Mouse (Mus musculus) midbrain, embryonic 16.5 days (tissue): ENCODE results near the gene Prr36. TPM values are rescaled to one million over a fixed set of nuclear protein-coding genes. Genes with fewer than 3 reads are reported as not detected.

Experiments
- ATAC-seq: fragments of 200-750 bp; cut with Nextera tagmentation; 2 replicates; pipeline ENCODE4 v1.8.0; 2017; ENCODE audit warnings: moderate TSS enrichment
- H3K27ac ChIP-seq: fragments of 300-500 bp; sonication (generic); 2 replicates; pipeline ENCODE4 v1.5.1; 2014; ENCODE audit warnings: mild to moderate bottlenecking, low read length, mixed read lengths
- H3K27me3 ChIP-seq: fragments of 300-500 bp; sonication (generic); 2 replicates; pipeline ENCODE4 v1.6.1; 2014; ENCODE audit warnings: low read depth, low read length, mixed read lengths; ENCODE audit not compliant: control insufficient read depth, insufficient read depth
- H3K36me3 ChIP-seq: fragments of 300-500 bp; sonication (generic); 2 replicates; pipeline ENCODE4 v1.6.1; 2014; ENCODE audit warnings: mild to moderate bottlenecking, low read length, moderate library complexity, mixed read lengths; ENCODE audit not compliant: control insufficient read depth, insufficient read depth
- H3K4me1 ChIP-seq: fragments of 300-500 bp; sonication (generic); 2 replicates; pipeline ENCODE4 v1.6.1; 2014; ENCODE audit warnings: mild to moderate bottlenecking, low read length, mixed read lengths; ENCODE audit not compliant: control insufficient read depth, insufficient read depth
- H3K4me2 ChIP-seq: fragments of 300-500 bp; sonication (generic); 2 replicates; pipeline ENCODE4 v1.6.1; 2014; ENCODE audit warnings: mild to moderate bottlenecking, low read length, mixed read lengths
- H3K4me3 ChIP-seq: fragments of 300-500 bp; sonication (generic); 2 replicates; pipeline ENCODE4 v1.5.1; 2014; ENCODE audit warnings: low read depth, mild to moderate bottlenecking, low read length, moderate library complexity, mixed read lengths
- H3K9ac ChIP-seq: fragments of 300-500 bp; sonication (generic); 2 replicates; pipeline ENCODE4 v1.6.1; 2014; ENCODE audit warnings: low read depth, low read length, mixed read lengths
- H3K9me3 ChIP-seq: fragments of 300-500 bp; sonication (generic); replicated peaks from 2 replicates; pipeline ENCODE4 v1.6.1; 2014; ENCODE audit warnings: mild to moderate bottlenecking, low read length, mixed read lengths; ENCODE audit not compliant: control insufficient read depth, poor library complexity, severe bottlenecking
- WGBS: fragments of 180-500 bp; shearing (Covaris S2); extraction: QIAGEN DNeasy Blood & Tissue Kit; methylation state at CpG from one replicate; pipeline ENCODE4 v1.1.7; 2014; 5-methylcytosine and 5-hydroxymethylcytosine counted together
- polyA plus RNA-seq: library from polyadenylated mRNA; unstranded; fragments of >200 nt; fragmentation: Nextera tagmentation; extraction: Ambion mirVana; gene quantifications from 2 replicates; pipeline ENCODE4 v1.2.1, GENCODE M21; 2015

Prr36 gene
- polyA plus RNA-seq, 1 experiment from 2014 or later = 51.2 TPM

- peaks cover 17% of the 10 kb centered on the region for H3K36me3 ChIP-seq
- peak overlapping the region; percentile 52 for H3K4me3 ChIP-seq
- H3K9me3 ChIP-seq = no peaks in the 10 kb centered on the region; the same call in 1 of the 2 replicates
- no peaks in the 10 kb centered on the region for H3K27me3 ChIP-seq
- H3K4me1 ChIP-seq = peaks cover 37% of the 10 kb centered on the region
- WGBS = 2% methylated on average over 24 of the region's 25 CpGs
- peak overlapping the region; percentile 75 for H3K9ac ChIP-seq
- peak overlapping the region; percentile 71 for H3K27ac ChIP-seq
- peak; percentile 4 for ATAC-seq
- peak overlapping the region; percentile 98 for H3K4me2 ChIP-seq
Measured at GRCm38 (mm10) chr8:4212809-4213209, 4.5 kb downstream of the Prr36 start.

GRCm38 (mm10) chr8:4211097-4211496, 6.2 kb downstream of the Prr36 start:
- Histone ChIP-seq H3K4me2 (no peak overlapping the region), H3K4me1 (peaks cover 33% of the 10 kb centered on the region), H3K36me3 (peaks cover 22% of the 10 kb centered on the region), H3K4me3 (no peak overlapping the region), H3K27ac (no peak overlapping the region), H3K9ac (no peak overlapping the region), H3K27me3 (no peaks in the 10 kb centered on the region), H3K9me3 (no peaks in the 10 kb centered on the region; the same call in 1 of the 2 replicates)
- no peak for ATAC-seq
- 64% methylated on average over 6 of the region's 6 CpGs for WGBS

- H3K9me3 ChIP-seq = no peaks in the 10 kb centered on the region; the same call in 1 of the 2 replicates
- H3K27ac ChIP-seq = no peak overlapping the region
- peaks cover 3% of the 10 kb centered on the region; the same call in 1 of the 2 replicates for H3K27me3 ChIP-seq
- no peak for ATAC-seq
- 50% methylated on average over 2 of the region's 2 CpGs for WGBS
- H3K4me3 ChIP-seq = no peak overlapping the region
- no peak overlapping the region for H3K4me2 ChIP-seq
- peak overlapping the region; percentile 12; the same call in 1 of the 2 replicates for H3K9ac ChIP-seq
- peaks cover 45% of the 10 kb centered on the region for H3K36me3 ChIP-seq
- no peaks in the 10 kb centered on the region for H3K4me1 ChIP-seq
Measured at GRCm38 (mm10) chr8:4207016-4207350, 10.3 kb downstream of the Prr36 start.

DNA sequence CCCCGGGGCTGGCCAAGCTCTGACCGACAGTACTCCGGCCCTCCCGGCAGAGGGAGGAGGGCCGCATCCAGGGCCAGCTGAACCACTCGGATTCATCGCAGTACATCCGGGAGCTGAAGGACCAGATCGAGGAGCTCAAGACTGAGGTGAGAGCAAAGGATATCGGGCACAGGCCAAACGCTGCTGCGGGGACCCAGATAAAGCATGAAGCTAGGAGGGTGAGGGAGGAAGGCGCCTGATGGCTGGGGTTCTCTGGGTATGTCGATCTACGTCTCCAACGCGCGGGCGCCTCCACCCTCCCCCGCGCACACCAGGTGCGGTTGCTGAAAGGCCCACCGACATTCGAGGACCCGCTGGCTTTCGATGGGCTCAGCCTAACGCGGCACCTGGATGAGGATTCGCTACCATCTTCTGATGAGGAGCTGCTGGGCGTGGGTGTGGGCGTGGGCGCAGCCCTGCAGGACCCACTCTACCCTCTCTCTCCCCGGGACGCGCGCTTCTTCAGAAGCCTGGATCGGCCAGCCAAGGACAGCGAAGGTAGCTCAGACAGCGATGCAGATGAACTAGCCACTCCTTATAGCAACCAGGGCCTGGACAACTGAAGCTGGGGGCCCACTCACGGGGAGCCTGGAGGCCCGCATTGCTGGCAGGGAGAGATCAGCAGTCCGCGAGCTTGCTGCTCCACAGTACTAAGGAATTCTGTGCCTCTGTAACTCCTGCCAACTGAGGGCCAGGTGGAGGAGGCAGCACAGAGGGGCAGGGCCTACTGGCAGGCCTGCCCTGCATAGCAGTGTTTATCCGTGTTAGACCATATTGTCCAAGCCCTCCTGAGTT, 10.9 kb downstream of the Prr36 start:
- H3K4me2 ChIP-seq = no peak overlapping the region
- WGBS = 11% methylated on average over 44 of the region's 44 CpGs
- H3K4me1 ChIP-seq = no peaks in the 10 kb centered on the region
- H3K27me3 ChIP-seq = peaks cover 3% of the 10 kb centered on the region; the same call in 1 of the 2 replicates
- H3K4me3 ChIP-seq = no peak overlapping the region
- no peak; the same call in 1 of the 2 replicates for ATAC-seq
- no peak overlapping the region for H3K27ac ChIP-seq
- H3K9me3 ChIP-seq = no peaks in the 10 kb centered on the region; the same call in 1 of the 2 replicates
- H3K9ac ChIP-seq = peak overlapping the region; percentile 36; the same call in 1 of the 2 replicates
- H3K36me3 ChIP-seq = peaks cover 45% of the 10 kb centered on the region

- Histone ChIP-seq H3K4me3 (no peak overlapping the region), H3K9ac (0 out of 2 replicates have a peak overlapping the region, but pooled peaks have one; percentile 36), H3K4me2 (no peak overlapping the region), H3K36me3 (peaks cover 43% of the 10 kb centered on the region), H3K4me1 (no peaks in the 10 kb centered on the region), H3K27me3 (peaks cover 3% of the 10 kb centered on the region; the same call in 1 of the 2 replicates), H3K9me3 (no peaks in the 10 kb centered on the region; the same call in 1 of the 2 replicates), H3K27ac (no peak overlapping the region)
- 27% methylated on average over 38 of the region's 38 CpGs for WGBS
- no peak for ATAC-seq
Measured at GRCm38 (mm10) chr8:4205246-4206123, 11.8 kb downstream of the Prr36 start.

GRCm38 (mm10) chr8:4201321-4201720, 15.9 kb downstream of the Prr36 start:
- Histone ChIP-seq H3K9ac (no peak overlapping the region), H3K27me3 (peaks cover 3% of the 10 kb centered on the region; the same call in 1 of the 2 replicates), H3K36me3 (peaks cover 39% of the 10 kb centered on the region), H3K4me3 (no peak overlapping the region), H3K9me3 (no peaks in the 10 kb centered on the region), H3K27ac (no peak overlapping the region), H3K4me2 (no peak overlapping the region), H3K4me1 (no peaks in the 10 kb centered on the region)
- no peak for ATAC-seq
- WGBS = 62% methylated on average over 2 of the region's 2 CpGs

DNA sequence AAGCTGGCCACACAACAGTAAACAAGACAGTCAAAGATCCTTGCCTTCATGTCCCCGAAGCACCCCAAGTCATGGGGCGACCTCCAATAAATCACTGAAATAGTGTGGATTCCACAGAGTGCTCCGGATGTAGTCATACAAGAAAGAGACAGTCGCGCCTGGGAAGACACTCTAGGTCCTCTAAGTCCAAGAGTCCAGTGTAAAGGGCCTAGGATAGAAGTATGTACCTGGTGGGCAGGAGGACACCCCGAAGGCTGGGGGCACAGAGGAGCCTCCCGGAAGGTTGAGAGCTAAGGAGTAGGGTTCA, 23.7 kb downstream of the Prr36 start:
- peak; percentile 36 for ATAC-seq
- H3K9me3 ChIP-seq = no peaks in the 10 kb centered on the region
- no peak overlapping the region; the same call in 1 of the 2 replicates for H3K27ac ChIP-seq
- H3K4me3 ChIP-seq = no peak overlapping the region
- 53% methylated on average over 7 of the region's 7 CpGs for WGBS
- peaks cover 28% of the 10 kb centered on the region for H3K36me3 ChIP-seq
- no peak overlapping the region for H3K9ac ChIP-seq
- peaks cover 5% of the 10 kb centered on the region for H3K4me1 ChIP-seq
- no peak overlapping the region for H3K4me2 ChIP-seq
- H3K27me3 ChIP-seq = no peaks in the 10 kb centered on the region

DNA sequence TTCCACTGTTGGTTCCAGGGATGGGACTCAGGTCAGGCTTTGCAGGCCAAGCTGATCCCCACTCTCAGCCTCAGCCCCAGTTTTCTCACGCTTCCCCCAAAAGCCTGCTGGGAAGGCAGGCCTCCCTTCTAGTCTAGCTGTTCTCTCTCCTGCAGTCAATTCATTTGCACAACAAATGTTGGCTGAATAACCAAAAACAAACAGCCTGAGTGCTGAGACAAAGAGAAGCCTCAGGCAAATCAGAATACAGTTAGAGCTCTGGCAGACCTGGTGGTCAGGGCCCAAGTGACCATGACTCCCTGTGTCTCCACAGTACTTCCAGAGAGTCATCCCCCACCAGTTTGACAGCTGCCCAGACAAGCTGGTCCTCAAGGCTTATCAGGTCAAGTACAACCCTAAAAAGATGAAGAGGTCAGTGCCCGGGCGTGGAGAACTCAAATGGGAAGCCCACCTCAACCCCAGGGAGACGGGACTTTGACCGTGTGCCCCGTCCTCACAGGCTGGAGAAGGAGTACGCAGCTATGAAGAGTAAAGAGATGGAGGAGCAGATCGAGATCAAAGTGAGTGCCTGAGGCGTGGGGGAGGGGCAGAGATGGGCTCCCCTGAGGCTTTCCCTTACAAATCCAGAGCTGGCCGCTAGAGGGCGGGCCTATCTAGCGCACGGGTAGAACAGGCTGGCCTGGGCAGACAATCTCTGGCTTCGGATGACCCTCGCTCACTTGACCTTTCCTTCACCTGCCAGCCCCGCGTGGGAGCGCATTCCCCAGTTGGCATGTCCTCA, 24.3 kb downstream of the Prr36 start:
- Histone ChIP-seq H3K36me3 (peaks cover 31% of the 10 kb centered on the region), H3K4me3 (no peak overlapping the region), H3K4me1 (peaks cover 5% of the 10 kb centered on the region), H3K9me3 (no peaks in the 10 kb centered on the region), H3K4me2 (peak overlapping the region; percentile 14; the same call in 1 of the 2 replicates), H3K27ac (peak overlapping the region; percentile 76), H3K27me3 (no peaks in the 10 kb centered on the region), H3K9ac (no peak overlapping the region; the same call in 1 of the 2 replicates)
- WGBS = 3% methylated on average over 18 of the region's 18 CpGs
- peak; percentile 74 for ATAC-seq
